Mouse (Mus musculus) embryonic stem cell, embryonic (primary cell): ENCODE data around the gene Ndufaf3.
"Not testable (repeated sequence)": the region's sequence is repeated elsewhere in the genome, so short reads cannot be mapped to it uniquely, and the experiment has no call there.

Experiments
- CTCF ChIA-PET, 4 experiments: fragments of 300-600 bp in 2 of 4; fragments of 350-600 bp in 2 of 4; sonication (Branson Sonifier 250); formaldehyde crosslinking; loops; one replicate each; lab custom pipeline; 2022; ENCODE audit warnings: inconsistent platforms in 2 of 4; lab: Charles Lee
- POLR2A ChIA-PET, 4 experiments: fragments of 300-600 bp in 2 of 4; fragments of 350-600 bp in 2 of 4; sonication (Branson Sonifier 250); formaldehyde crosslinking; loops; one replicate each; lab custom pipeline; 2022; ENCODE audit warnings: antibody characterized with exemption in 4 of 4, inconsistent platforms in 1 of 4; lab: Charles Lee

Ndufaf3 gene

DNA sequence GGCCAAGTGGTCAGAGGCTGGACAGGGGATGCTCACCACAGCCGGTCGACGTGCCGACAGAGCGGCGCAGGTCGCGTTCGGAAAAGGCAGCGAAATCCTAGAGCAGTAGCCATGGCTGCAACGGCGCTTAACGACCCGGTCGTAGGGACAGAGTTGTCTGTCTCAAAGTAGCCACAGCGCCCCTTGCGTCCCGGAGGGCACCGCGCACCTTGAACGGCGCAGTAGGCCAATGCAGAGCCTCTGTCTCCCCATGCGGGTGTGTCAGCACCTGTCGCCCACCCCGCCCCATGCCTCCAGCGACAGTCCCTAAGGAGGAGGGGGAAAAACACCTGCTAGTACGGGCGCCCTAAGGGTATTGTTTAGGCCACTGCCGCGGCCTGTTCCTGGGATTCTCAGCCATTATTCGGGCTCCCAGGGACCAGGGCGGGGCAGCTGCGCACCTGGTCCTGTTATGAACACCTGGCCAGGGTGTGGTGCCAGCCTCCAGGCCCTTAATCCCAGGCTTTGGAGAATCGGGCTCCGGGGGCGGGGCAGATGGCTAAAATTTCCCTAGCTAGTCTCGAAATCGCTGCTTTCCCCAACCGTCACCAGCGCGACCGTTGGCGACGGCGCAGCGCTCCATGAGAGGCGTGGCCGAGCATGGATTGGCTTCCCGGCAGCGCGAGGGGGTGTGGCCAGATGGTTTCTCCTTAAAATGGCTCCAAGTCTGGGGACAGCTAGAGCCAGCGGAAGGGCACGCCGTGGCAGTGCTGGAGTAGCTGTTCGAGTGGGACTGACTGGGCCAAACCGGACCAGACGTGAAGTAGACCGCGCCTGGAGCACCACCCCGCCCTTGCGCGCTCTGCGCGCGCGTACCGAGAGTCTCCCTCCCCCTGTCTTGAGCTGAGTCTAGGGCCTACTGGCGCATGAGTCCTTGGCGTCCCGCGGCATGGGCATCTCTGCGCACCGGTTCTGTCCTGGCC is at the start of gene Ndufaf3:
Gene Ndufaf3, minus strand, starts transcription at position 620 of the 962 bp plus-strand sequence.
- ChIA-PET CTCF (interaction anchor here in 2 of 4 experiments (0.6 to 2.3 kb wide), 9 partner anchors 9 to 77 kb away, joined by 3 to 16 read pairs (median 3); partner anchors contain the start of genes Qrich1 (in 1 of the 2), Usp19 (in 1 of the 2) and Wdr6 (in 1 of the 2)), POLR2A (interaction anchor here (0.5 to 9.0 kb wide), 74 partner anchors 7 to 565 kb away, joined by 3 to 184 read pairs (median 5); partner anchors contain the start of genes Wdr6 (in 4 of the 4), Qrich1 (in 3 of the 4), Arih2 (in 2 of the 4) and Gpx1 (in 2 of the 4))

DNA sequence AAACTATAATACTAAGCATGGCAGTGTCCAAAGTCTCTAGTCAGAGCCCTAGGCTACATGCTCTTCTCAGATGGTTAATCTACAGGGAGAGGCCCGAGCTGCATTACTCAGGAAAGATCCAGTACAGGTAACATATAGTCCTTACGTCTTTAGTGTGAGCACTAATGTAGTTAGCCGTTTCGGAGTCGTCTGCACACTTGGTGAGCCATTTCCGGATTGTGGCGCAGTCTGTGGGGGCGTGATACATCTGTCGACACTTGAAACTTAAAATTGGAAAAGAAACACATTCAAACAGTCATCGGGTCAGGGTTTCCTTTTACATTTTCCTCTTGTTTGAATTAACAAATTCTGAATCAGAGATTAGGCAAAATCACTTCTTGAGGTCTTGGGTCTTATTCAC is 44.3 kb upstream of the Ndufaf3 start:
- POLR2A ChIA-PET: interaction anchor here in 2 of 4 experiments (1.2 to 5.3 kb wide), 9 partner anchors 8 to 76 kb away, joined by 4 to 34 read pairs (median 9); partner anchors contain the start of genes Arih2 (in 1 of the 2), Impdh2 (in 1 of the 2), P4htm (in 1 of the 2) and Wdr6 (in 1 of the 2)
- CTCF ChIA-PET: interaction anchor here in 1 of 4 experiments (1.5 kb wide), 1 partner anchor 42 kb away, joined by 3 read pairs; the partner anchor contains the start of gene Dalrd3

DNA sequence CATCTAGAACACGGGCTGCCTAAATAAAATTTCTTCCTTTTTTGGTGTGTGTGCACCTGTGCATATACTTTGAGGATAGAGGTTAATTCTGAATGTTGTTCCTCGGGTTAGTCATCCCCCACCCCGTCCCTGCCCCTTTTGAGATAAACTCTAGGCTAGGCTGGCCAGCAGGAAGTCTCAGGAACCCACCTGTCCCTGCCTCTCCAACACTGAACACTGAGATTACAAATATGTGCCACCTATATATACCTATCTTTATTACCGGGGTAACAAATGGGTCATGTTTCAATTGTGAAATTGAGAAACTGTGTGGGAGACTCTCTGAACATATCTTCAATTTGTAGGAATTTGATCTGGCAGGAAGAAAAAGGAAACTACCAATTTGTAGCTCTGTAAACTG is 41.7 kb upstream of the Ndufaf3 start:
- POLR2A ChIA-PET: interaction anchor here in 2 of 4 experiments (1.5 to 3.3 kb wide), 3 partner anchors 12 to 35 kb away, joined by 6 to 9 read pairs (median 8); partner anchors contain the start of gene P4htm (in 1 of the 2)
- CTCF ChIA-PET: interaction anchor here in 2 of 4 experiments (0.6 to 1.6 kb wide), 2 partner anchors 31 to 1696 kb away, joined by 3 read pairs; partner anchors contain the start of genes Elp6 (in 1 of the 2) and Wdr6 (in 1 of the 2)

DNA sequence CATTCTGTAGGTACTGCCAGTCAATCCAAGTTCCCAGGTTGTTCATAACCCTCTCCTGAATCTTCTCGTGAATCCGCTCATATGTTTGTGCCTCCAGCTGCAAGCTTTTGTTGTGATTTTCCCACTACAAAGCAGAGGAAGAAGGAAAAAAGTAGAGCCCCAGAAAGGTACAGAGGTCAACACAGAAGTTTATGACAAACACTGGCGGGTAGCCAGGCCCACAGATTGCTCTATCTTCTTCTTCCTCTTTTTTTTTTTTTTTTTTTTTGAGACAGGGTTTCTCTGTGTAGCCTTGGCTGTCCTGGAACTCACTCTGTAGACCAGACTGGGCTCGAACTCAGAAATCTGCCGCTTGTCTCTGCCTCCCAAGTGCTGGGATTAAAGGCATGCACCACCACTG is 40.7 kb upstream of the Ndufaf3 start:
- CTCF ChIA-PET: not testable (repeated sequence)
- POLR2A ChIA-PET: interaction anchor here in 2 of 4 experiments (0.7 to 1.5 kb wide), 4 partner anchors 25 to 315 kb away, joined by 3 to 8 read pairs (median 6); no protein-coding TSS in a partner anchor

DNA sequence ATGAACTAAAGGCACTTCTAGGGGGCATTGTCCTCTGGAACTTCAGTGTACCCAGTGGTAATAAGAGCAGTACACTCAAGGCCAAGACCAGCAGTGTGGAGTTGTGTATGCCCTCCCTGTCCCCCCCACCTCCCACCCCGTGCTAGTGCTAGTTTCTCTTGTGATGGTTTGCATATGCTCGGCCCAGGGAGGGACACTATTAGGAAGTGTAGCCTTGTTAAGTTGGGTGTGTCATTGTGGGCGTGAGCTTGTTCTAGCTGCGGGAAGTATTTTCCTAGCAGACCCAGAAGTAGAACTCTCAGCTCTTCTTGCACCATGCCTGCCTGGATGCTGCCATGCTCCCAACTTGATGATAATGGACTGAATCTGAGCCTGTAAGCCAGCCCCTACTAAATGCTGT is 34.8 kb upstream of the Ndufaf3 start:
- POLR2A ChIA-PET: interaction anchor here in 3 of 4 experiments (0.5 to 3.4 kb wide), 12 partner anchors 11 to 107 kb away, joined by 3 to 25 read pairs (median 3); partner anchors contain the start of gene Wdr6 (in 1 of the 3)
- CTCF ChIA-PET: interaction anchor here in 3 of 4 experiments (0.6 to 0.7 kb wide), 3 partner anchors 72 to 875 kb away, joined by 3 to 11 read pairs (median 5); no protein-coding TSS in a partner anchor

DNA sequence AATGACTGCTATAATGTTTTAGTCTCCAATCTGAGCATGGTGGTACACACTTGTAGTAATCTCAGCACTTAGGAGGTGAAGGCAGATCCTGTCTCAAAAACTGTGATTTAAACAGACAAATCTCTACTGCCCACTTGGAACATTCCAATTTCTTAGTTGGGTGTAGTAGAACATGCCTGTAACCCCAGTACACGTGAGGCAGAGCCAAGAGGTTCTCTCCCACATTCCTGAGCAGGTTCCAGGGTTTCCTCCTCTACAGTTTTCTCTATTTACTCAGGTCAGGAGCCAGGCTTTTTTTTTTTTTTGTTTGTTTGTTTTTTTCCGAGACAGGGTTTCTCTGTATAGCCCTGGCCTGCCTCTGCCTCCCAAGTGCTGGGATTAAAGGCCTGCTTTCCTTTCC is 32.8 kb upstream of the Ndufaf3 start:
- ChIA-PET POLR2A (interaction anchor here in 2 of 4 experiments (1.0 to 4.8 kb wide), 6 partner anchors 13 to 43 kb away, joined by 3 to 38 read pairs (median 4); partner anchors contain the start of gene Wdr6 (in 1 of the 2)), CTCF (no interaction called here)

DNA sequence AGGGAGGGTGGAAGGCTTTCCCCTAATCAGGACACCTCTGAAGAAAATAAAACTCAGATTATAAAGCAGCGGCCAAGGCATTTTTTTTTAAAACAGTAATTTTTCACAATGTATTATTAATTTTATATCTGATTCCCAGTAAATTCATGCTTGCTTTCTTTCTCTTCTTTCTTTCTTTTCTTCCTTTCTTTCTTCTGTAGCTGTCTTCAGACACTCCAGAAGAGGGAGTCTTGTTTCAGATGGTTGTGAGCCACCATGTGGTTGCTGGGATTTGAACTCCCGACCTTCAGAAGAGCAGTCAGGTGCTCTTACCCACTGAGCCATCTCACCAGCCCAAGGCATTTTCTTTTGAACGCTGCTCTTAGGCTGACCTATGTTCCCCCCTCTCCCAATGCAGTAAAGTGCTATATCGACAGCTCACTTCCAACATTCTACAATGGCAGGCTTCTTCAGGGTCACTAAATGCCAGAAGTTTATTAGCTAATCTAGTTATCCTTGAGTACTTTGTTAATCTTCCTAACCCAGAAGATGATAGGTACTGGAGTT is 31.9 kb upstream of the Ndufaf3 start:
- ChIA-PET CTCF (no interaction called here), POLR2A (interaction anchor here (0.5 to 4.8 kb wide), 12 partner anchors 11 to 65 kb away, joined by 3 to 38 read pairs (median 3); partner anchors contain the start of gene Wdr6 (in 3 of the 4))

DNA sequence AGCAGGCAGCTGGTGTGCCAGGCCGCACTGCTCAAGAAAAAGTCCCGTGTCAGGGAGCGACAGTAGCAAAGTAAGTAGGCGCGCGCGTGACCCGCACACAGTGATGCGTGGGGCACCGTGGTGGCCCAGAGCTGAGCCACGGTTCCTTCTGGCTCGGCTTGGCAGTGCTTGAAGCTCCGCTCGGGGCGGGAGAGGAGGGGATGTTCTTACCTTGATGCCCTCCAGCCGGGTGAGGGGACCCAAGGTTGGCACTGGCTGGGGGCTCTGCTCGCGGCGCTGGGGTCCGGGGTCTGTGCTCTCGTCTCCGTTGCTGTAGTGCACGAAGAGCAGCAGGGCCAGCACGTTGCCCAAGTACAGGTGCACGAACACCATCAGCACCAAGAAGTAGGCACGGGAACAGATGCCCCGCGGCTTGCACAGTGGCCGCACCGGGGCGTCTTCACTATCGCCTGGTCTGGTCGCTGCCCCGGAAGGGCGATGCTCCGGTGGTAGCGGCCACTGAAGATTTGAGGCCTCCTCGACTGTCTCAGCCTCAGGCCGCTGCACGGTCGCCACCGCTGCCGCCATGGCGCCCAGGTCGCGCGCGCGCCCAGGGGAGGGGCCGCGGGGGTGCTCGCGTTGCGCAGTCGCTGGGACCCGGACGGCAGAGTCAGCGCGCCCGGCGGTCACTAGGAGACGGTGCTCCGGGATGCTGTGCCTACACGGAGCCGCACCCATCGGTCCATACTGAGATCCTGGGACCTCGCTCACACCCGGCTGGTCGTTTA is 29.9 kb upstream of the Ndufaf3 start, which contains the start of gene P4htm:
Gene P4htm, minus strand, starts transcription at position 670 of the 767 bp plus-strand sequence.
- CTCF ChIA-PET: interaction anchor here in 3 of 4 experiments (0.6 to 1.4 kb wide), 4 partner anchors 15 to 145 kb away, joined by 3 to 6 read pairs (median 3); partner anchors contain the start of gene Dalrd3 (in 1 of the 3)

DNA sequence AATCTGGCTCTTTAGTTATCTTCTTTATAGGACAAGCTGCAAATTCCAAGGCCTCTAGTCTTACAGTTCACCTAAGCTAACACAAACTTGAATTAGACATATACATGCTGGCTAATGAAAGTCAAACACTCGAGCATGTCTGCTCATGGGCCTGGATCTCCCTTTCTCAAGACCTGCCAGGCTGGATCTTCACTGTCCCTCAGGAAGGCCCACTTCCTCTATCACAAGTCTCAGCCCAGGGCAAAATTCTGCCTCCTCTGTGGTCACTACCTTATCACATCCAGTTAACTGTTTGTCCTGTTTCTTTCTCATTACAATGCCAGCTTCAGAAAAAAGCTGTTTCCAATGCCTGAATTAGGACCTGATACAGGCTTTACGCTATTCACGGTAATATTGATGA is 27.1 kb upstream of the Ndufaf3 start:
- ChIA-PET POLR2A (interaction anchor here in 2 of 4 experiments (1.0 to 1.4 kb wide), 4 partner anchors 9 to 21 kb away, joined by 3 to 4 read pairs (median 4); partner anchors contain the start of gene Wdr6 (in 1 of the 2)), CTCF (no interaction called here)

More for the DNA sequence above, 29.9 kb upstream of the Ndufaf3 start, which contains the start of gene P4htm:
- POLR2A ChIA-PET: interaction anchor here (0.5 to 4.8 kb wide), 29 partner anchors 9 to 189 kb away, joined by 3 to 38 read pairs (median 4); partner anchors contain the start of genes Wdr6 (in 3 of the 4), Dalrd3 (in 2 of the 4), Arih2 (in 1 of the 4) and Impdh2 (in 1 of the 4)

DNA sequence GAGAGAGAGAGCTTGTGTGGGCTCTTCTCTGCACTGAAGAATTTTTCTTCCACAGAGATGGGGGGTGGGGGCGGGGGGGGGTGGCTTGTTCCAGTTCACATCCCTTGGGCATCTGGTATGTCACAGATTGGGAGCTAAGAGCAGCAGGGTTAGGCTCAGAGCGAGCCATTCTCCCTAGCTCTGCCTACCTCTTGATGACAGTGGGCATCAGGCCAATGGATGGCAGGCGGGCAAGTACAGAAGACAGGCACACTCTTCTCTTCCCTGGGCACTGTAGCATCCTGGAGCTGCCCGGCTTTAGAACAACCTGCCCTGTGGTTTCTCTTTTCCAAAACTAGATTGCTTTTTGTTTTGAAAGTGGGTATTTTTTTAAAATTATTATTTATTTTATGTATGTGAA is 24.2 kb upstream of the Ndufaf3 start:
- CTCF ChIA-PET: interaction anchor here in 2 of 4 experiments (0.6 to 1.3 kb wide), 3 partner anchors 8 to 22 kb away, joined by 3 read pairs; partner anchors contain the start of genes Dalrd3 (in 1 of the 2) and Wdr6 (in 1 of the 2)
- POLR2A ChIA-PET: interaction anchor here in 3 of 4 experiments (1.0 to 8.5 kb wide), 12 partner anchors 12 to 75 kb away, joined by 3 to 113 read pairs (median 5); partner anchors contain the start of genes Wdr6 (in 3 of the 3), Ndufaf3 (in 2 of the 3), Dalrd3 (in 1 of the 3) and Impdh2 (in 1 of the 3)

DNA sequence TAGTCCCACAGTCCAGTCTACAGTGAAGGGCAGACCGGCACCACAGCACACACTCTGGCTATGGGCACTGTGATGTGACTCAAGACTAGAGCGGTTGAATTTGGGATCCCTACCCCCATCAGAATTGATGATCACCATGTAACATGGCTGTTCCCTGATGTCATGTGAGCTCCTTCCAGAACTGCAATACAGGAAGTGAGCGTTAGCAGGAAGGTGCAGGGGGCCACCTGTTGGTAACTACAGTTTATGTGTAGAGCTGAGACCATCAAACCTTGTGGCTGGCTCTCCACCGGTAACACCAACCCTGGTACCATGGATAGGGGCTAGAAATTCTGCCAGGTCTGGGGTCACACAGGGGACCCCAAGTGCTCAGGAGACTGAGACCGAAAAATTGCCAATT is 22.0 kb upstream of the Ndufaf3 start:
- POLR2A ChIA-PET: interaction anchor here (0.9 to 8.5 kb wide), 19 partner anchors 8 to 83 kb away, joined by 3 to 113 read pairs (median 5); partner anchors contain the start of genes Wdr6 (in 3 of the 4), Dalrd3 (in 2 of the 4), Arih2 (in 1 of the 4) and Impdh2 (in 1 of the 4)
- CTCF ChIA-PET: interaction anchor here (0.7 to 3.3 kb wide), 8 partner anchors 10 to 22 kb away, joined by 3 to 21 read pairs (median 4); partner anchors contain the start of genes Ndufaf3 (in 1 of the 4) and Wdr6 (in 1 of the 4)

DNA sequence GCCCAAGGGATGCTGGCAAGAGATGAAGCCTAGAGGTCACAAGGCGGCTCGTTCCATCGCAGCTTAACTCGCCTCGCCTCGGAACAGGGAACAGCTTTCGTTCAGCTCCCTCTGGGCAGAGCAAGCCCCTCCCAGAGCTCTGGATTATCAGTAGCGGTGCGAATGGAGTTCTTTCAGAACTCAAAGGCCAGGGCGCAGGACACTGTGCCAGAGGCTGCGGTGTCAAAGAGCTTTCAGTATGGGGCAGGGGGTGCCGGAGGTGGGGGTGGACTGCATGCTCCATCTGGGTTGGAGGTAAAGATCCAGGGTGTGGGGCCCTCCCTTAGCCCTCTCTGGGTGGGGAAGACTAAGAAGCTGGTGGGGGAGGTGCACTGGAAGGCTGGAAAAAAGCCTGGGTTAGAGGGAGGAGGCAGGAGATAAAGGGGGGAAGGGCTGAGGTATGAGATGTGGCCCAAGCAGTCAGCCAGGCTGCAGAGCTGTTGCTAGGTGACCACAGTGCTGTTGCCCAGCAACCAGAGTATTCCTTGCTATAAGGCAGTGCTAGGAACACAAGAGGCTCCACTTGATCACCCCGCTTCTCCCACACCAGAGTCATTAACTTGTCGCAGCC is 20.4 kb upstream of the Ndufaf3 start:
- CTCF ChIA-PET: interaction anchor here (0.5 to 3.3 kb wide), 11 partner anchors 9 to 324 kb away, joined by 3 to 21 read pairs (median 5); partner anchors contain the start of genes Dalrd3 (in 2 of the 4), Wdr6 (in 2 of the 4), Dag1 (in 1 of the 4) and Ndufaf3 (in 1 of the 4)
- POLR2A ChIA-PET: interaction anchor here (0.6 to 8.5 kb wide), 40 partner anchors 8 to 363 kb away, joined by 3 to 113 read pairs (median 4); partner anchors contain the start of genes Wdr6 (in 4 of the 4), Dalrd3 (in 3 of the 4), Ndufaf3 (in 3 of the 4) and Impdh2 (in 2 of the 4)

DNA sequence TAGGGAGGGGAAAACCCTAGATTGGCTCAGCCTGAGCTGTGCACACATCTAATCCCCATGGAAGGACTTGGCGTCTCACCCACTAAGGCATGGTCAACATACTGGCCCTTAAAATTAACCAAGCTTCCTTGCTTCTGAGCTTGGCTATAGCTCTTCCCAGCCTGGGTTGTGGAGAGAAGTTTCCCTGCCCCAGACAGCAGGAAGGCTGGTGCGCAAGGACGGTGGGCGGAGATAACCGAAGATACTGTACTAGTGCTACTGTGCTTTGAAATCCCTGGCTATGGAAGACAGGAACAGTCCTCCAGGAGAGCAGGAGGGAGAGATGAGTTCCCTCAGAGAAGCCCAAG is 12.1 kb upstream of the Ndufaf3 start:
- ChIA-PET POLR2A (interaction anchor here (0.6 to 9.0 kb wide), 61 partner anchors 8 to 412 kb away, joined by 3 to 184 read pairs (median 5); partner anchors contain the start of genes Ndufaf3 (in 4 of the 4), Dalrd3 (in 3 of the 4), Gpx1 (in 2 of the 4) and Impdh2 (in 2 of the 4)), CTCF (interaction anchor here (0.6 to 2.5 kb wide), 12 partner anchors 8 to 944 kb away, joined by 3 to 17 read pairs (median 4); partner anchors contain the start of genes Dalrd3 (in 2 of the 4) and Ndufaf3 (in 1 of the 4))

DNA sequence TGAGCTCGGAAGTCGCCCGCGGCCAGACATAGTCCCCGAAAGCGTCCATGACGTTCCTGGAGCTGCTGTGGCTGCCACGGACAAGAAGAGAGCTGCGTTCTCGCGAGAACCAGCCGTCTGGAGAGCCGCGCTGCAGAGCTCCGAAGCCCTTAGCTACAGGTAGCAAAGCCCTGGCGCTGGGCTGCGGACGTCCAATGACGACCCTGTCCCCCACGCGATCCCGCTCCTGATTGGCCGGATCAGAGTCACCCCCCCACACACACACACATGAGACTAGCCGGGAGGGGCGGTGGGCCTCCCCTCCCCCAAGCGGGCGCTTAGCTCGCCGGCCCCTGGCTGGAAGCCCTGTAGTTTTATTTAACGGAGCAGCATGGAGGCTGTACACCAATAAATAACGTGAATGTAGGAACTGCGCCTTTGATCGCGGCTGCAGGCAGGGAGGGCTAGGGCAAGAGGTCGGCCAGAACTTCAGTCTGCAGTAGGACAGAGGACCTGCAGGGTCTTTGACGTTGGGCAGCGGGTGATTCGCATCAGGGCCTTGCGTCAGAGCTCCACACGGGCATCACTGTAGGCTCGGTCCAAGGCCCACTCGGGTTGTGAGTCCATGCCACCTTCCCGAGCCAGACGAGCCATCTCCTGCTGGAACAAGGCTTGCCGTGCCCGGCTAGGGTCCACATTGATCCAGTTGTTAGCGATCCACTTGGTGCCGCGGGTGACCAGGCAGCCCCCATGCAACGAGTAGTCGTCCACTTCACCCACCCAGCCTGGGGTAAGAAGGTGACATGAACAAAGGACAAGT is 11.5 kb upstream of the Ndufaf3 start, which contains the start of gene Wdr6:
Gene Wdr6, minus strand, starts transcription at position 195 of the 799 bp plus-strand sequence.
- CTCF ChIA-PET: interaction anchor here (0.6 to 2.5 kb wide), 18 partner anchors 9 to 943 kb away, joined by 3 to 17 read pairs (median 4); partner anchors contain the start of genes Dalrd3 (in 2 of the 4), Impdh2 (in 1 of the 4), Ndufaf3 (in 1 of the 4) and Usp19 (in 1 of the 4)
- POLR2A ChIA-PET: interaction anchor here (0.6 to 9.0 kb wide), 102 partner anchors 8 to 1295 kb away, joined by 3 to 184 read pairs (median 4); partner anchors contain the start of genes Ndufaf3 (in 4 of the 4), Dalrd3 (in 3 of the 4), Impdh2 (in 3 of the 4) and Qrich1 (in 3 of the 4)
